ENCODE assay signal across 7 mouse cellular contexts in genomic region chr5:31054261-31055215, GRCm38 (mm10). TPM values are rescaled to one million over a fixed set of nuclear protein-coding genes. Genes with fewer than 3 reads are reported as not detected.
DNase-seq lines count a peak whose midpoint lies in the region; ATAC-seq lines count a peak whose summit lies in the region.

TSS of gene Cad (plus strand) at chr5:31054780.

- no peaks in the 10 kb centered on the region for H3K9me3 ChIP-seq in intestine, embryonic 16.5 days (ENCODE audit: control insufficient read depth, low read length)
- H3K9me3 ChIP-seq in midbrain, embryonic 11.5 days (ENCODE audit: control insufficient read depth, low read length), result no peaks in the 10 kb centered on the region

- peaks cover 2% of the 10 kb centered on the region; the same call in 1 of the 2 replicates for H3K36me3 ChIP-seq in intestine, embryonic 16.5 days (ENCODE audit: control insufficient read depth, insufficient read depth, low read length)
- peaks cover 2% of the 10 kb centered on the region for H3K36me3 ChIP-seq in midbrain, embryonic 11.5 days (ENCODE audit: control insufficient read depth, insufficient read depth, low read length)

- DNase-seq in adrenal gland, adult 2 months, result peak; percentile 98
- peak; percentile 88 for DNase-seq in embryo, embryonic 11.5 days (ENCODE audit: low read depth, low spot score)
- DNase-seq in gastrocnemius, postnatal 4 days (ENCODE audit: low spot score in 2 of 2), result peak; percentile 92 to 96
- DNase-seq in left cerebral cortex, postnatal 36 days (ENCODE audit: low spot score in 2 of 2), result peak; percentile 94 to 96
- peak; percentile 99 for DNase-seq in midbrain, embryonic 11.5 days (ENCODE audit: low spot score, missing footprints)
- peak; percentile 82 for DNase-seq in skeletal muscle tissue, adult 2 months (ENCODE audit: low read depth, low spot score)

- H3K4me3 ChIP-seq in intestine, embryonic 16.5 days (ENCODE audit: low read length), result peak within 1 kb of the TSS; percentile 75
- H3K4me3 ChIP-seq in midbrain, embryonic 11.5 days (ENCODE audit: low read depth, low read length), result peak within 1 kb of the TSS; percentile 55

- intact Hi-C loops in left cerebral cortex, postnatal 36 days (cut with DNase I), result no loop called here

- H3K4me1 ChIP-seq in intestine, embryonic 16.5 days (ENCODE audit: control insufficient read depth, insufficient read depth, low read length), result peaks cover 14% of the 10 kb centered on the region
- H3K4me1 ChIP-seq in midbrain, embryonic 11.5 days (ENCODE audit: control insufficient read depth, insufficient read depth, low read length), result peaks cover 13% of the 10 kb centered on the region; the same call in 1 of the 2 replicates

- under 1% methylated on average over 64 of the region's 64 CpGs for WGBS in intestine, embryonic 16.5 days
- under 1% methylated on average over 64 of the region's 64 CpGs for WGBS in midbrain, embryonic 11.5 days

- peak within 1 kb of the TSS; percentile 85 for H3K9ac ChIP-seq in intestine, embryonic 16.5 days (ENCODE audit: low read depth, low read length)
- H3K9ac ChIP-seq in midbrain, embryonic 11.5 days (ENCODE audit: low read length), result peak within 1 kb of the TSS; percentile 79

- peak within 1 kb of the TSS; percentile 96 for H3K4me2 ChIP-seq in intestine, embryonic 16.5 days (ENCODE audit: low read depth, low read length)
- peak within 1 kb of the TSS; percentile 83 for H3K4me2 ChIP-seq in midbrain, embryonic 11.5 days

- no peaks in the 10 kb centered on the region for H3K27me3 ChIP-seq in intestine, embryonic 16.5 days (replicated peaks; ENCODE audit: control insufficient read depth, insufficient read depth, low read length)
- no peaks in the 10 kb centered on the region for H3K27me3 ChIP-seq in midbrain, embryonic 11.5 days (ENCODE audit: control insufficient read depth, insufficient read depth, low read length)

- peak within 1 kb of the TSS; percentile 77 for H3K27ac ChIP-seq in intestine, embryonic 16.5 days (ENCODE audit: low read length)
- peak within 1 kb of the TSS; percentile 40; the same call in 1 of the 2 replicates for H3K27ac ChIP-seq in midbrain, embryonic 11.5 days (ENCODE audit: low read depth, low read length)

- ATAC-seq in intestine, embryonic 16.5 days, result peak; percentile 98
- ATAC-seq in midbrain, embryonic 11.5 days (ENCODE audit: low FRiP score), result peak; percentile 98

RNA-seq across cellular contexts. Expression of gene Cad, which starts in this region (rescaled TPM):
- 10 to 100 TPM; 17.5 to 33.1 TPM for total RNA-seq in adrenal gland, adult 2 months (2021)
- 43.2 and 48.0 TPM in 2 replicates for polyA plus RNA-seq in adrenal gland, adult 2 months (2012; rRNA removed)
- total RNA-seq in gastrocnemius, postnatal 4 days (2021), result 10 to 100 TPM; 40.4 to 41.0 TPM
- 16.8 and 18.2 TPM in 2 replicates for polyA plus RNA-seq in intestine, embryonic 16.5 days (2015; fragmentation: Nextera tagmentation; extraction: Ambion mirVana)
- 10 to 100 TPM; 18.1 to 21.8 TPM for total RNA-seq in left cerebral cortex, postnatal 36 days (2021)
- 20.5 and 22.2 TPM in 2 replicates for polyA plus RNA-seq in midbrain, embryonic 11.5 days (2014; fragmentation: Nextera tagmentation; extraction: Ambion mirVana)

Comparison
In these comparisons a context has a peak if more than half of its experiments do, and no peak if none do; other contexts are left out.
1. Peak in every context shown above with its lines: DNase-seq, ATAC-seq, H3K4me3 ChIP-seq and H3K27ac ChIP-seq.